Mouse (Mus musculus): ENCODE measurements around the gene Unk. TPM values are rescaled to one million over a fixed set of nuclear protein-coding genes. Genes with fewer than 3 reads are reported as not detected.

The Unk gene
- 50.3 and 51.5 TPM in 2 replicates for polyA plus RNA-seq (2016; fragmentation: Nextera tagmentation; extraction: Ambion mirVana)

DNA sequence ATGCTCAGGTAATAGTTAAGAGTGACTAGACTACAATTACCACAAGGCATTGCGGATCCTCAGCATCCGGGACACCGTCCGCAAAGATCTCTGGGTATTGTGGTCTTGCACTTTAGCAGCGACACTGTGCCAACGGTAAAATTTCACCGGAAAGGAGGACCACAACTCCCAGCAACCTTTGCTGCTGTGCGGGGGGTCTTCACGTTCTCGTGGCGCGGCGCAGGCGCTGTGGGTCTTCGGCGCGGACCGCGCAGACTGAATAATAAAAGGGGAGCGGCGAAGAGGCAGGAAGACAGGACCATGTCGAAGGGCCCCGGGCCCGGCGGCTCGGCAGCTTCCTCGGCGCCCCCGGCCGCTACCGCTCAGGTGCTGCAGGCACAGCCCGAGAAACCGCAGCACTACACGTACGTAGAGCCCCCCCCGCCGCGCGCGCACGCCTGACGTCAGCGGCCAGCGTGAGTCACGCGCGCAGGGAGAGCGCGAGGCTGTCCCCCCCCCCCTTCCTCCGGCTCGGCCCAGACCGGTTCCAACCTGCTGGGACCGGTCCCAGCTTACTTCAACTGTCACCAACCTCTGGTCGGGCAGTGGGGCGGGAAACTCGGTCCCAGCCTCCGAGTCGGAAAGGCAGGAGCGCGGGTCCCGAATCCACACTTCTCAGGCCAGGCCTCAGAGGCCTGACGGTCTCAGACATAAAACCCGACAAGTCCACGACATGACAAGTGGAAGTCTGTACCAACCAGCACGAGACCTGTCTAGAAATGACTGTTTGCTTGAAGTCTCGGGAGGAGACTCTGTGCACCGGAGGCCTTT lies at the start of gene Unk:
TSS of gene Unk (plus strand) at position 235 of the 810 bp plus-strand sequence.
- WGBS: under 1% methylated on average over 63 of the region's 67 CpGs
- Histone ChIP-seq H3K27ac (replicated peaks) (peak within 1 kb of the TSS; percentile 98), H3K4me1 (peaks cover 21% of the 10 kb centered on the region), H3K4me2 (replicated peaks) (peak within 1 kb of the TSS; percentile 86), H3K4me3 (peak within 1 kb of the TSS; percentile 75), H3K36me3 (peaks cover 5% of the 10 kb centered on the region; the same call in 1 of the 2 replicates), H3K9me3 (no peaks in the 10 kb centered on the region), H3K9ac (replicated peaks) (peak within 1 kb of the TSS; percentile 92), H3K27me3 (no peaks in the 10 kb centered on the region)
- peak; percentile 94 for ATAC-seq (ENCODE audit: low FRiP score, low read depth)

- WGBS: 90% methylated on average over 15 of the region's 15 CpGs
- Histone ChIP-seq H3K4me2 (replicated peaks) (no peak overlapping the region), H3K4me3 (no peak overlapping the region), H3K9ac (replicated peaks) (no peak overlapping the region), H3K27ac (replicated peaks) (no peak overlapping the region), H3K4me1 (no peaks in the 10 kb centered on the region), H3K36me3 (no peaks in the 10 kb centered on the region), H3K27me3 (peaks cover 30% of the 10 kb centered on the region), H3K9me3 (no peaks in the 10 kb centered on the region)
- no peak for ATAC-seq (ENCODE audit: low FRiP score, low read depth)
These were observed 47.6 kb upstream of the Unk start for GRCm38 (mm10) chr11:115982472-115982871.

DNA sequence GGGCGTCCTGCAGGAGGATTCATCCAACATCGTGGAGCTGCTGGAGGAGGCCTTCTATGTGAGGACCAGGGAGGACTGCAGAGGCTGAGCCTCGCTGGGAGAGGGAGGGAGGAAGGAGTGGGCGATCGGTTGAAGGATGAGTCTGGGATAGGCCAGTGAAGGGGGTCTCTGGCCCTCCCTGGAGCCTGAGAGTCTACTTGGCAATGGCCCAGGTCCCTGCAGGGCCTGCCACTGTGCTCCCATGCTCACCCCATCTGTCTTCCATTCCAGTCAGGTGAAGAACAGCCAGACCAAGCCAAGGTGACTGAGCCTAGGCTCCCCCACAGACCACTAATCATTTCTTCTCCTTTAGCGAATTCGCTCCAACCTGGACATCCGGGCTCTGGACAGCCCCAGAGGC lies 46.8 kb upstream of the Unk start:
- Histone ChIP-seq H3K27ac (replicated peaks) (no peak overlapping the region), H3K9me3 (no peaks in the 10 kb centered on the region), H3K4me2 (replicated peaks) (no peak overlapping the region), H3K27me3 (peaks cover 25% of the 10 kb centered on the region), H3K4me3 (no peak overlapping the region), H3K9ac (replicated peaks) (no peak overlapping the region), H3K4me1 (no peaks in the 10 kb centered on the region), H3K36me3 (no peaks in the 10 kb centered on the region)
- 89% methylated on average over 8 of the region's 8 CpGs for WGBS
- ATAC-seq (ENCODE audit: low FRiP score, low read depth): no peak

GRCm38 (mm10) chr11:115989686-115990085 lies 40.4 kb upstream of the Unk start:
- H3K27me3 ChIP-seq: peaks cover 14% of the 10 kb centered on the region
- 0 out of 2 replicates have a peak overlapping the region, but pooled peaks have one; percentile 13 for H3K4me3 ChIP-seq
- H3K36me3 ChIP-seq: no peaks in the 10 kb centered on the region
- no peak overlapping the region for H3K9ac ChIP-seq (replicated peaks)
- WGBS: 51% methylated on average over 14 of the region's 15 CpGs
- no peaks in the 10 kb centered on the region for H3K4me1 ChIP-seq
- no peak for ATAC-seq (ENCODE audit: low FRiP score, low read depth)
- H3K4me2 ChIP-seq (replicated peaks): peak overlapping the region; percentile 24
- no peak overlapping the region for H3K27ac ChIP-seq (replicated peaks)
- no peaks in the 10 kb centered on the region for H3K9me3 ChIP-seq

DNA sequence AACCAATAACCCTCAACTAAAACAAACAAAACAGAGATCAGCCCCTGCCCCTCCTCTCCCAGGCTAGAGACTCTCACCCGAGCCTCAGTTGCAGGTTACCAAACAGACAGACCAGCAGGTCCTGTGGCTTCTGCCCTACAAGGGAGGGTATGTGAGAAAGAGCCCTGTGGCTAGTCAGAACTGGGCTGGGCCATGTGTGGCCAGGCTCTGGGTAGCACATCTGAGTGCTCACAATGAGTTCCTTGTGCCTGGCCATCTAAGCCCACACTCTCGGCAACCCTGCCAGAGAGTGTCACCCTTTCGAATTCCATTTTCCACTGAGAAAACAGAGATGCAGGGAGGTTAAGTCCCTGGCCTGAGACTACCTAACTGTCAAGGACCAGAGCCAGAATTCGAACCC lies 38.0 kb upstream of the Unk start:
- no peak for ATAC-seq (ENCODE audit: low FRiP score, low read depth)
- H3K9me3 ChIP-seq: no peaks in the 10 kb centered on the region
- H3K4me3 ChIP-seq: no peak overlapping the region
- 70% methylated on average over 4 of the region's 4 CpGs for WGBS
- no peak overlapping the region for H3K4me2 ChIP-seq (replicated peaks)
- H3K27me3 ChIP-seq: peaks cover 14% of the 10 kb centered on the region
- H3K4me1 ChIP-seq: no peaks in the 10 kb centered on the region
- no peak overlapping the region for H3K9ac ChIP-seq (replicated peaks)
- no peak overlapping the region for H3K27ac ChIP-seq (replicated peaks)
- H3K36me3 ChIP-seq: no peaks in the 10 kb centered on the region

DNA sequence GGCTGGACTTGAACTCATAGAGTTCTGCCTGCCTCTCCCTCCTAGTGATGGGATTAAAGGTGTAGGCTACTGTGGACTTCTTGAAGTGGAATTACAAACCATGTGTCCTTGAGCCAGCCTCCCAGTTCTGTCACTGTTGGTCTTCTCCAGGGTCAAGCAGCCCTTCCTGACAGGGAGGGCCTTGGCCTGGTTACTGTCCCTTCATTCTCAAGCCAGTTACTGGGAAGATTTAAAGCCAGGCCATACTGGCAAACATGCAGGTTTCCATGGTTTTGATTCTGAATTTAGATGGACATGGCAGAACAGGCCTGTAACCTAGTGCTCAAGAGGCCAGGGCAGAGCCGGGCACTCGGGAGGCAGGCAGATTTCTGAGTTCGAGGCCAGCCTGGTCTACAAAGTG lies 34.9 kb upstream of the Unk start:
- H3K36me3 ChIP-seq: no peaks in the 10 kb centered on the region
- H3K4me1 ChIP-seq: peaks cover 6% of the 10 kb centered on the region; the same call in 1 of the 2 replicates
- H3K4me3 ChIP-seq: no peak overlapping the region
- H3K4me2 ChIP-seq (replicated peaks): no peak overlapping the region
- no peak for ATAC-seq (ENCODE audit: low FRiP score, low read depth)
- no peak overlapping the region for H3K9ac ChIP-seq (replicated peaks)
- 94% methylated on average over 3 of the region's 3 CpGs for WGBS
- no peak overlapping the region for H3K27ac ChIP-seq (replicated peaks)
- H3K9me3 ChIP-seq: no peaks in the 10 kb centered on the region
- peaks cover 10% of the 10 kb centered on the region for H3K27me3 ChIP-seq

GRCm38 (mm10) chr11:115997047-115997446 lies 33.1 kb upstream of the Unk start:
- Histone ChIP-seq H3K4me3 (no peak overlapping the region), H3K4me2 (replicated peaks) (no peak overlapping the region), H3K27me3 (peaks cover 16% of the 10 kb centered on the region), H3K9me3 (no peaks in the 10 kb centered on the region), H3K4me1 (peaks cover 14% of the 10 kb centered on the region), H3K9ac (replicated peaks) (no peak overlapping the region), H3K27ac (replicated peaks) (no peak overlapping the region), H3K36me3 (no peaks in the 10 kb centered on the region)
- 78% methylated on average over 4 of the region's 4 CpGs for WGBS
- no peak for ATAC-seq (ENCODE audit: low FRiP score, low read depth)

DNA sequence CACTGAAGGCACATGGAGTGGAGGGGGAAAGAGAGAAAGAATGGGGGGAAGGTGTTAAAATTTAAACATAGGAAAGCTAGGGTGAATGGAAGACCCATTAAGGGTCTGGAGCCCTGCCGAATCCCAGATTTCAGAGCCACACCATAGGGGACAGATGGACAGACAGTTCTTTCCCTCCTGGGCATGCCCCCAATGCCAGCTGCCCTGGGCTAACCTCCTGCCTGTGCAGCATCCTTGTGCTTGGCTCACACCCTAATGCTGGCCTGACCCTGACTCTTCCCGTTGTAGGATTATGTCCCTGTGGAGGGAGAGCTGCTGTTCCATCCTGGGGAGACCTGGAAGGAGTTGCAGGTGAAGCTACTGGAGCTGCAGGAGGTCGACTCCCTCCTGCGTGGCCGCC lies 32.5 kb upstream of the Unk start:
- H3K9me3 ChIP-seq: no peaks in the 10 kb centered on the region
- peaks cover 14% of the 10 kb centered on the region for H3K4me1 ChIP-seq
- no peak overlapping the region for H3K9ac ChIP-seq (replicated peaks)
- WGBS: 61% methylated on average over 5 of the region's 5 CpGs
- H3K36me3 ChIP-seq: no peaks in the 10 kb centered on the region
- ATAC-seq (ENCODE audit: low FRiP score, low read depth): no peak
- peaks cover 16% of the 10 kb centered on the region for H3K27me3 ChIP-seq
- no peak overlapping the region for H3K27ac ChIP-seq (replicated peaks)
- H3K4me2 ChIP-seq (replicated peaks): no peak overlapping the region
- no peak overlapping the region for H3K4me3 ChIP-seq

- Histone ChIP-seq H3K27me3 (peaks cover 25% of the 10 kb centered on the region), H3K4me1 (peaks cover 14% of the 10 kb centered on the region), H3K4me2 (replicated peaks) (no peak overlapping the region), H3K9me3 (no peaks in the 10 kb centered on the region), H3K36me3 (no peaks in the 10 kb centered on the region), H3K4me3 (no peak overlapping the region), H3K9ac (replicated peaks) (no peak overlapping the region), H3K27ac (replicated peaks) (no peak overlapping the region)
- ATAC-seq (ENCODE audit: low FRiP score, low read depth): no peak
- WGBS: 86% methylated on average over 7 of the region's 7 CpGs
These were observed 31.1 kb upstream of the Unk start for GRCm38 (mm10) chr11:115999027-115999426.

GRCm38 (mm10) chr11:115999538-116000143 lies 30.5 kb upstream of the Unk start:
- no peaks in the 10 kb centered on the region for H3K36me3 ChIP-seq
- no peak overlapping the region for H3K4me2 ChIP-seq (replicated peaks)
- no peaks in the 10 kb centered on the region for H3K9me3 ChIP-seq
- peaks cover 28% of the 10 kb centered on the region for H3K27me3 ChIP-seq
- 0 out of 2 replicates have a peak, but pooled peaks have one; percentile 34 for ATAC-seq (ENCODE audit: low FRiP score, low read depth)
- no peak overlapping the region for H3K4me3 ChIP-seq
- 22% methylated on average over 14 of the region's 14 CpGs for WGBS
- no peak overlapping the region for H3K27ac ChIP-seq (replicated peaks)
- H3K4me1 ChIP-seq: peaks cover 16% of the 10 kb centered on the region
- no peak overlapping the region; the same call in 1 of the 2 replicates for H3K9ac ChIP-seq (replicated peaks)

DNA sequence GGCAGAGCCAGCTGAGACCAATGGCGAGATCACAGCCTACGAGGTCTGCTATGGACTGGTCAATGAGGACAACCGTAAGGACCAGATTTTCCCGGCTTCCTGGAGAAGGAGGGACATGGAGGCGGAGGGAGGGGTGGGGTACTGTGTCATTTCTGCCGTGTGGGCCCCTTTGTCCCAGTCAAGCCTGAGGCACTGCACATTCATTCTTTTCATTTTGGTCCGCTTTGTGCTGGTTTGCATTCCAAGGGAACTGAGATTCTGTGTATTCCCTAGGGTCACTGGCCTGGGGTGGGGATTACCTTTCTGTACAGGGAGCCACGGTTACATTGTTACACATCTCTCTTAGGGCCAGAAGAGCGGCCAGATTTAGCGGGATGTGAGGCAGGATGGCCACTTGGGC lies 29.5 kb upstream of the Unk start:
- no peak overlapping the region for H3K4me3 ChIP-seq
- H3K4me2 ChIP-seq (replicated peaks): no peak overlapping the region
- 33% methylated on average over 10 of the region's 10 CpGs for WGBS
- no peaks in the 10 kb centered on the region for H3K36me3 ChIP-seq
- peaks cover 26% of the 10 kb centered on the region for H3K4me1 ChIP-seq
- ATAC-seq (ENCODE audit: low FRiP score, low read depth): no peak
- H3K9ac ChIP-seq (replicated peaks): no peak overlapping the region
- H3K27ac ChIP-seq (replicated peaks): no peak overlapping the region
- H3K27me3 ChIP-seq: peaks cover 32% of the 10 kb centered on the region
- no peaks in the 10 kb centered on the region for H3K9me3 ChIP-seq

DNA sequence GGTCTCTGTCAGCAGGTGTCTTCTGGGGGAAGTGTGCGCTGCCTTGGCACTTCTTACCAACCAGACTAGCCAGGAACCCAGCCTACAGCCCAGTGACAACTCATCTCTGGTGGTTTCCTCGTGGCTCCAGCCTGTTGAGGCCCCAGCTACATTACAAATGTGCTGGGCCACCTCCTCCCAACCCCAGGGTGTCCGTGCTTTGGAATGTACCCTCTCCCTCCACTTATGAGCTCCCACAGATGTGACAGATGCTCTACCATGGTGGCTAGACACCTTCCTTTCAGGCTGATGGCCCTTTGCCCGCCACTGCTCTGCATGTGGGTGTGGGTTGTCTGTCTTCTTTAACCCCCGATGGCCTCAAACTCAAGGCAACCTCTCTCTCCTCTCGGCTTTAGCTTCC lies 28.4 kb upstream of the Unk start:
- H3K9ac ChIP-seq (replicated peaks): no peak overlapping the region
- peaks cover 27% of the 10 kb centered on the region for H3K4me1 ChIP-seq
- H3K36me3 ChIP-seq: no peaks in the 10 kb centered on the region
- H3K27me3 ChIP-seq: peaks cover 38% of the 10 kb centered on the region
- 73% methylated on average over 6 of the region's 6 CpGs for WGBS
- no peaks in the 10 kb centered on the region for H3K9me3 ChIP-seq
- H3K4me3 ChIP-seq: no peak overlapping the region
- H3K27ac ChIP-seq (replicated peaks): no peak overlapping the region
- no peak for ATAC-seq (ENCODE audit: low FRiP score, low read depth)
- H3K4me2 ChIP-seq (replicated peaks): no peak overlapping the region
